Mouse (Mus musculus): ENCODE measurements around the gene Pparg. TPM values are rescaled to one million over a fixed set of nuclear protein-coding genes. Genes with fewer than 3 reads are reported as not detected.

Pparg gene
- polyA plus RNA-seq, 2 experiments: 0.67 to 1.7 TPM

DNA sequence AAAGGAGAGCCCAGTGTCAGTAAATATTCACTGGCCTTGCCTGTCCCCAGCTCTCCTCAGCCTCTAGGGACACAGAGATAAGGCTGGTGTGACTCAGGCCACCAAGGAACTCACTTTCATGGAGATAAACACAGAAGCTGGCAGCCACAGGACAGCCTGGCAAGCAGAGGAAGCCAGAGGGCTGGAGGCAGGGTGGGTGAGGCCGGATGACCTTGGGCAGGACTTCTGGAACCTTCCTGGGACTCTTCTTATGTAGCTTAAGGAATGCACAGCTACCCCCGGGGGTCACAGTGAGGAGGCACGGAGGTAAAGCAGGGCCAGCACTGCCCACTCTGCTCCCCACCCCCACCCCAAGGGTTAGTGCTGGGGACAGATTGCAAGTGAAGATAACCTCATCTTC, 140.4 kb downstream of the Pparg start:
- TF ChIP-seq CTCF (IDR thresholded peaks at IDR 0.05; ENCODE audit: low read depth): no peak
- no peak for TF ChIP-seq EP300 (IDR thresholded peaks at IDR 0.05; ENCODE audit: low read depth)
- no peak for ATAC-seq (ENCODE audit: insufficient read depth)
- Histone ChIP-seq H3K27ac (no peak overlapping the region), H3K4me1 (replicated peaks; ENCODE audit: control insufficient read depth in 2 of 2, insufficient read depth in 2 of 2, low read length in 1 of 2) (no peaks in the 10 kb centered on the region), H3K27me3 (ENCODE audit: control insufficient read depth, insufficient read depth, low read length) (no peaks in the 10 kb centered on the region), H3K9ac (replicated peaks) (no peak overlapping the region), H3K4me3 (ENCODE audit: insufficient read depth in 1 of 2, low read depth in 2 of 2, low read length in 2 of 2) (no peak overlapping the region), H3K4me2 (ENCODE audit: low read depth) (no peak overlapping the region), H3K36me3 (replicated peaks; ENCODE audit: control insufficient read depth, insufficient read depth, low read depth) (no peaks in the 10 kb centered on the region), H3K9me3 (ENCODE audit: control insufficient read depth, low read length) (no peaks in the 10 kb centered on the region)
- DNase-seq (ENCODE audit: low read depth in 3 of 3, low spot score in 3 of 3): no peak
- 33% methylated on average over 3 of the region's 3 CpGs for WGBS (ENCODE audit: insufficient replicate concordance)

DNA sequence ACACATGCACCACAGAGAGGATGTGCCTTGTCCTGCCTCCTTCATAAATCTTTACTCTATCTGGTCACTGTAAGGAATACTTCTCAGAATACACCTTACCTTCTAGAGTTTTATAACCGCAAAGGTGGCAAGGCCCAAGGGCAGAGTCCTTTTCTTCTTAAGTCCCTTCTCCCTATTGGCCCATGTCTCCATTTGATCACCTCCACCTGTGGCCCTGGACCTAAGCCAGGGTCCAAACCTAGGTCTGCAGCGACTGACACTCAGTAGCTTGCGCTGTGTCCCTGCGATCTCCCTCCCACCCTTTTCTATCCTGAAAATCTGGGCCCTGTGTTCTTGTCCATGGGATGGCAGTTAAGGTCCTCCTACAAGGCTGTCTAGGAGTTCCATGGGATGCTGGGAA, 142.3 kb downstream of the Pparg start:
- 86% methylated on average over 4 of the region's 4 CpGs for WGBS (ENCODE audit: insufficient replicate concordance)
- Histone ChIP-seq H3K4me1 (replicated peaks; ENCODE audit: control insufficient read depth in 2 of 2, insufficient read depth in 2 of 2, low read length in 1 of 2) (no peaks in the 10 kb centered on the region), H3K36me3 (replicated peaks; ENCODE audit: control insufficient read depth, insufficient read depth, low read depth) (no peaks in the 10 kb centered on the region), H3K9me3 (ENCODE audit: control insufficient read depth, low read length) (no peaks in the 10 kb centered on the region), H3K27me3 (ENCODE audit: control insufficient read depth, insufficient read depth, low read length) (no peaks in the 10 kb centered on the region), H3K9ac (replicated peaks) (no peak overlapping the region), H3K4me2 (ENCODE audit: low read depth) (no peak overlapping the region), H3K4me3 (ENCODE audit: insufficient read depth in 1 of 2, low read depth in 2 of 2, low read length in 2 of 2) (no peak overlapping the region), H3K27ac (no peak overlapping the region)
- ATAC-seq (ENCODE audit: insufficient read depth) (no peak), DNase-seq (ENCODE audit: low read depth in 3 of 3, low spot score in 3 of 3) (no peak)
- TF ChIP-seq CTCF (IDR thresholded peaks at IDR 0.05; ENCODE audit: low read depth) (no peak), EP300 (IDR thresholded peaks at IDR 0.05; ENCODE audit: low read depth) (no peak)

DNA sequence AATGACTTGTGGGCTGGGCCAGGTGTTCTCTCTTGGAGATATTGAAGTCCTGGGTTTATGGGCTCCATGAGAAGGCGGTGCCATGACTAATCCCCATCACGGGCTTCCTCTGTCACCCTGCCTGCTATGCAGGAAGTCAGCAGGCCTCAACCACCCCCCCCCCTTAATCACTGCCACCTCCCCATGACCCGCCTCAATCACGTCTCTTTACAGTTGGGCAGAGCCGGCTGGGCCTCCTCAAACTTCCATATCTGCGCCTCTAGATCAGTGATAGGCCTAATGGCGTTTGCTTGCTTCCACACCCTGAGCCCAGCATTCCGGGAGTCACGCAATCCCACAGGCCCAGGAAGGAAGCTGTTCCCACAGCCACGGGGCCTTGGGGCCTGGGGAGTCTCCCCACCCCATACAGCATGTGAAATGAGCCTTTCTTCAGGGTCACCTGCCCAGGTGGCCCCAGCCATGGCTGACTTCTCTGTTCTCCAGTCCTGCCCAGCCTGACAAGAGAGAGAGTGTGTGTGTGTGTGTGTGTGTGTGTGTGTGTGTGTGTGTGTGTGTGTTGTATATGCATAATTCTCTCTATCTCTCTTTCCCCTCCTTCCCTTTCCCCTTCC, 142.9 kb downstream of the Pparg start:
- H3K27ac ChIP-seq: no peak overlapping the region
- ATAC-seq (ENCODE audit: insufficient read depth): no peak
- TF ChIP-seq EP300 (IDR thresholded peaks at IDR 0.05; ENCODE audit: low read depth) (no peak), CTCF (IDR thresholded peaks at IDR 0.05; ENCODE audit: low read depth) (no peak)

GRCm38 (mm10) chr6:115504160-115504558, 143.4 kb downstream of the Pparg start:
- TF ChIP-seq CTCF (IDR thresholded peaks at IDR 0.05; ENCODE audit: low read depth) (no peak), EP300 (IDR thresholded peaks at IDR 0.05; ENCODE audit: low read depth) (no peak)
- no peaks in the 10 kb centered on the region for H3K9me3 ChIP-seq (ENCODE audit: control insufficient read depth, low read length)
- H3K9ac ChIP-seq (replicated peaks): no peak overlapping the region
- DNase-seq (ENCODE audit: low read depth in 3 of 3, low spot score in 3 of 3) (no peak), ATAC-seq (ENCODE audit: insufficient read depth) (no peak)
- no peaks in the 10 kb centered on the region for H3K36me3 ChIP-seq (replicated peaks; ENCODE audit: control insufficient read depth, insufficient read depth, low read depth)
- H3K27me3 ChIP-seq (ENCODE audit: control insufficient read depth, insufficient read depth, low read length): no peaks in the 10 kb centered on the region
- H3K27ac ChIP-seq: no peak overlapping the region
- H3K4me2 ChIP-seq (ENCODE audit: low read depth): no peak overlapping the region
- 72% methylated on average over 3 of the region's 3 CpGs for WGBS (ENCODE audit: insufficient replicate concordance)
- no peaks in the 10 kb centered on the region for H3K4me1 ChIP-seq (replicated peaks; ENCODE audit: control insufficient read depth in 2 of 2, insufficient read depth in 2 of 2, low read length in 1 of 2)
- H3K4me3 ChIP-seq (ENCODE audit: insufficient read depth in 1 of 2, low read depth in 2 of 2, low read length in 2 of 2): no peak overlapping the region

More for the DNA sequence above, 142.9 kb downstream of the Pparg start:
- no peaks in the 10 kb centered on the region for H3K9me3 ChIP-seq (ENCODE audit: control insufficient read depth, low read length)
- no peak overlapping the region for H3K4me3 ChIP-seq (ENCODE audit: insufficient read depth in 1 of 2, low read depth in 2 of 2, low read length in 2 of 2)
- WGBS (ENCODE audit: insufficient replicate concordance): 41% methylated on average over 10 of the region's 10 CpGs
- no peaks in the 10 kb centered on the region for H3K27me3 ChIP-seq (ENCODE audit: control insufficient read depth, insufficient read depth, low read length)
- no peak overlapping the region for H3K4me2 ChIP-seq (ENCODE audit: low read depth)
- H3K9ac ChIP-seq (replicated peaks): no peak overlapping the region
- H3K4me1 ChIP-seq (replicated peaks; ENCODE audit: control insufficient read depth in 2 of 2, insufficient read depth in 2 of 2, low read length in 1 of 2): no peaks in the 10 kb centered on the region
- no peak for DNase-seq (ENCODE audit: low read depth in 3 of 3, low spot score in 3 of 3)
- no peaks in the 10 kb centered on the region for H3K36me3 ChIP-seq (replicated peaks; ENCODE audit: control insufficient read depth, insufficient read depth, low read depth)

GRCm38 (mm10) chr6:115504915-115505314, 144.2 kb downstream of the Pparg start:
- no peaks in the 10 kb centered on the region for H3K27me3 ChIP-seq (ENCODE audit: control insufficient read depth, insufficient read depth, low read length)
- H3K36me3 ChIP-seq (replicated peaks; ENCODE audit: control insufficient read depth, insufficient read depth, low read depth): no peaks in the 10 kb centered on the region
- ATAC-seq (ENCODE audit: insufficient read depth) (no peak), DNase-seq (ENCODE audit: low read depth in 3 of 3, low spot score in 3 of 3) (no peak)
- no peaks in the 10 kb centered on the region for H3K9me3 ChIP-seq (ENCODE audit: control insufficient read depth, low read length)
- H3K4me3 ChIP-seq (ENCODE audit: insufficient read depth in 1 of 2, low read depth in 2 of 2, low read length in 2 of 2): no peak overlapping the region
- H3K4me2 ChIP-seq (ENCODE audit: low read depth): no peak overlapping the region
- TF ChIP-seq CTCF (IDR thresholded peaks at IDR 0.05; ENCODE audit: low read depth): no peak
- TF ChIP-seq EP300 (IDR thresholded peaks at IDR 0.05; ENCODE audit: low read depth): no peak
- no peak overlapping the region for H3K9ac ChIP-seq (replicated peaks)
- 55% methylated on average over 5 of the region's 5 CpGs for WGBS (ENCODE audit: insufficient replicate concordance)
- no peak overlapping the region for H3K27ac ChIP-seq
- no peaks in the 10 kb centered on the region for H3K4me1 ChIP-seq (replicated peaks; ENCODE audit: control insufficient read depth in 2 of 2, insufficient read depth in 2 of 2, low read length in 1 of 2)
